Mouse (Mus musculus) urinary bladder, postnatal 36 days (tissue): ENCODE results near the gene Srp9.

ENCODE experiments used
- DNase-seq, 2 experiments: peaks; one replicate each; pipeline ENCODE4 v3.0.0; 2022; ENCODE audit warnings: low spot score in 2 of 2, mixed read lengths in 1 of 2

The Srp9 gene

GRCm38 (mm10) chr1:182105023-182105422, 19.5 kb upstream of the Srp9 start:
- DNase-seq = no peak

- DNase-seq = no peak
Measured at GRCm38 (mm10) chr1:182107251-182107650, 17.3 kb upstream of the Srp9 start.

GRCm38 (mm10) chr1:182108397-182109099, 16.0 kb upstream of the Srp9 start:
- DNase-seq = peak; percentile 40 to 66

- DNase-seq = no peak
Measured at GRCm38 (mm10) chr1:182110185-182110584, 14.4 kb upstream of the Srp9 start.

- no peak for DNase-seq
Measured at GRCm38 (mm10) chr1:182110708-182111385, 13.7 kb upstream of the Srp9 start.

GRCm38 (mm10) chr1:182111386-182112317, 12.9 kb upstream of the Srp9 start:
- DNase-seq = peak; percentile 59 to 73

GRCm38 (mm10) chr1:182112385-182112784, 12.2 kb upstream of the Srp9 start:
- DNase-seq = no peak

GRCm38 (mm10) chr1:182113131-182113530, 11.4 kb upstream of the Srp9 start:
- no peak for DNase-seq

GRCm38 (mm10) chr1:182113587-182114500, 10.7 kb upstream of the Srp9 start:
- DNase-seq = no peak

- peak; percentile 55 to 60 for DNase-seq
Measured at GRCm38 (mm10) chr1:182115197-182115596, 9.3 kb upstream of the Srp9 start.

- peak; percentile 39 to 61 for DNase-seq
Measured at GRCm38 (mm10) chr1:182115651-182116408, 8.7 kb upstream of the Srp9 start.

- no peak for DNase-seq
Measured at GRCm38 (mm10) chr1:182122413-182122812, 2.1 kb upstream of the Srp9 start.

GRCm38 (mm10) chr1:182124924-182125368, 409 bp downstream of the Srp9 start:
- peak; percentile 60 to 76 for DNase-seq

GRCm38 (mm10) chr1:182130830-182131229, 6.3 kb downstream of the Srp9 start:
- no peak for DNase-seq

GRCm38 (mm10) chr1:182137204-182138125, 12.9 kb downstream of the Srp9 start:
- DNase-seq = no peak

GRCm38 (mm10) chr1:182138172-182138571, 13.6 kb downstream of the Srp9 start:
- no peak for DNase-seq

GRCm38 (mm10) chr1:182139937-182140336, 15.4 kb downstream of the Srp9 start:
- DNase-seq = no peak

- peak; percentile 67 to 68 for DNase-seq
Measured at GRCm38 (mm10) chr1:182140370-182140769, 15.8 kb downstream of the Srp9 start.

- no peak for DNase-seq
Measured at GRCm38 (mm10) chr1:182142725-182143124, 18.2 kb downstream of the Srp9 start.
